Mouse (Mus musculus) cortical plate, adult 2 months (tissue): ENCODE measurements at regions not wholly inside any gene's neighbourhood (a gene's known extent, or its start where the extent isn't known, plus 50 kb on each side); places are given as distances from the start of the nearest gene placed in this dataset.

Source experiments
- H3K27ac ChIP-seq: fragments of 200-500 bp; 2 replicates; pipeline ENCODE4 v1.5.1; 2012; ENCODE audit warnings: low read length, control low read depth, inconsistent platforms; ENCODE audit not compliant: insufficient read depth
- H3K4me1 ChIP-seq: fragments of 200-500 bp; 2 replicates; pipeline ENCODE4 v1.6.1; 2011; ENCODE audit warnings: low read length; ENCODE audit not compliant: control insufficient read depth, insufficient read depth
- H3K4me3 ChIP-seq: fragments of 200-500 bp; 2 replicates; pipeline ENCODE4 v1.5.1; 2011; ENCODE audit warnings: mild to moderate bottlenecking, low read length, control low read depth; ENCODE audit not compliant: insufficient read depth
- CTCF ChIP-seq: fragments of 200-500 bp; IDR thresholded peaks from 2 replicates; pipeline ENCODE4 v1.5.1; 2011; ENCODE audit warnings: mild to moderate bottlenecking, control low read depth, low read length; ENCODE audit not compliant: insufficient read depth; ENCODE audit errors: extremely low read depth
- POLR2A ChIP-seq: fragments of 200-500 bp; IDR thresholded peaks from 2 replicates; pipeline ENCODE4 v1.6.1; 2011; ENCODE audit warnings: mild to moderate bottlenecking, low read length, control low read depth; ENCODE audit not compliant: insufficient read depth; ENCODE audit errors: extremely low read depth

DNA sequence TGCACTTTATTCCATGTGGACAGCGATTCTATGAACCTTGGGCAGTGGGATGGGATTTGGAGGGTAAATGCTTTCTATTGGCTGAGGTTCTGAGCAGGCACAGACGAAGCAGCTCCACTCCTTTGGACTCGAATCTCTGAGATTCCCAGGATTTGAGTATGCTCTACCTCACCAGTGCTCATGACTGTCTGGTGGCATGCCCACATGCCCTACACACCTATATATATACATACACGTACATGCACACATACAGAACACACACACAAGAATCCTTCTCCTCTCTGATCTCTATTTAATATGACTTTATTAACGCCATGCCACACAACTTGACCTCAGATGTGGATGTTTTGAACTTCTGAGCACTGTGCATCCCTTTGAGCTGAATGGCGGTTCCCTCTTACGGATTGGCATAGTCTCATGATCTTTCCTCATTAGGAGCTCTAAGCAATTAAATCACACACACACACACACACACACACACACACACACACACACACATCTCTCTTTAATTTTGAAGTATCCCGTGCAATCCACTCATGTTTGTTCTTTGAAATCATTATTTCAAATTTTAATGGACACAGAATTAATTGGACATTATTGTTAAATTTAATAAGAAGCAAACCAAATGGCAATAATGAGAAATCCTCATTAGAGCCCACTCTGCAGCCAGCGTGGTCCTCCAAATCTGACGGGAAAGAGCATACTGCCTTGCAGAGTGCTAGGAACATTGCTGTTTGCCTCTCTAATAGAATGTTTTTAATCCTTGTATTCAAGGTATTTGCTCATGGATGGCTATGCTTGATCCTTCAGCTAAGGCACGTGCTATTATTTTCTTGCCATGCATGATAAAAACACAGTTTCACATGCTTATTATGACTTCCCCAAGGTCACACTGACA lies 205.1 kb upstream of the Kirrel3 start:
- TF ChIP-seq POLR2A, result no peak
- no peak for TF ChIP-seq CTCF
- Histone ChIP-seq H3K27ac (no peak overlapping the region), H3K4me3 (no peak overlapping the region), H3K4me1 (no peaks in the 10 kb centered on the region)

- no peak overlapping the region for H3K4me3 ChIP-seq
- no peak for TF ChIP-seq POLR2A
- H3K4me1 ChIP-seq, result no peaks in the 10 kb centered on the region
- H3K27ac ChIP-seq, result no peak overlapping the region
These were observed 162.1 kb upstream of the Kirrel3 start for GRCm38 (mm10) chr9:34323571-34323970.

- H3K4me3 ChIP-seq, result no peak overlapping the region
- H3K4me1 ChIP-seq, result no peaks in the 10 kb centered on the region
- TF ChIP-seq CTCF (no peak), POLR2A (no peak)
- H3K27ac ChIP-seq, result no peak overlapping the region
These were observed 157.0 kb upstream of the Kirrel3 start for GRCm38 (mm10) chr9:34328723-34329122.

GRCm38 (mm10) chr9:34334112-34334511 lies 151.6 kb upstream of the Kirrel3 start:
- Histone ChIP-seq H3K4me3 (no peak overlapping the region), H3K27ac (no peak overlapping the region), H3K4me1 (no peaks in the 10 kb centered on the region)
- TF ChIP-seq POLR2A (no peak), CTCF (no peak)

GRCm38 (mm10) chr9:34334555-34335468 lies 150.9 kb upstream of the Kirrel3 start:
- Histone ChIP-seq H3K4me3 (no peak overlapping the region), H3K27ac (no peak overlapping the region), H3K4me1 (no peaks in the 10 kb centered on the region)
- TF ChIP-seq POLR2A, result no peak
- no peak for TF ChIP-seq CTCF

GRCm38 (mm10) chr9:34348442-34348841 lies 137.3 kb upstream of the Kirrel3 start:
- Histone ChIP-seq H3K4me3 (no peak overlapping the region), H3K4me1 (no peaks in the 10 kb centered on the region), H3K27ac (no peak overlapping the region)
- TF ChIP-seq CTCF (no peak), POLR2A (no peak)

DNA sequence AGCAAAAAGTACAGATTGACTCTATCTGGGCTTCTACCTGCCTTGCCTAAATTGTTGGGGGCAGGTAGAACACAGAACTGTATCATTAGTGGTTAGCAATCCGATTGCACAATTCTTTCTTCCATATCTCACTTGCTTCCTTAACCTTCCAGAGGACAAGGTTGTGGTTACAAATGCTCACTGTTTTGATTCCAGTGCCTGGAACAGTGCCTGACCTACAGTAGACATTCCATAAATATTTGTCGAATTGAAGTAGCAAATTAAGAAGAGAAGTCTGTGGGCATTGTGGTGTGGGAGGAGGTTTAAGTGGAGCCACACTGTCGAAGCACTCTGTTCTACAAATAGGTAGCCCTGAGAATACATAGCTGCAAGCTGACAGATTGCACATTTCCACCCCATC lies 135.7 kb upstream of the Kirrel3 start:
- Histone ChIP-seq H3K4me3 (no peak overlapping the region), H3K27ac (no peak overlapping the region), H3K4me1 (no peaks in the 10 kb centered on the region)
- TF ChIP-seq POLR2A (no peak), CTCF (no peak)

GRCm38 (mm10) chr9:34353744-34354143 lies 131.9 kb upstream of the Kirrel3 start:
- no peak overlapping the region for H3K4me3 ChIP-seq
- no peak overlapping the region for H3K27ac ChIP-seq
- TF ChIP-seq POLR2A, result no peak
- no peak for TF ChIP-seq CTCF
- H3K4me1 ChIP-seq, result no peaks in the 10 kb centered on the region

DNA sequence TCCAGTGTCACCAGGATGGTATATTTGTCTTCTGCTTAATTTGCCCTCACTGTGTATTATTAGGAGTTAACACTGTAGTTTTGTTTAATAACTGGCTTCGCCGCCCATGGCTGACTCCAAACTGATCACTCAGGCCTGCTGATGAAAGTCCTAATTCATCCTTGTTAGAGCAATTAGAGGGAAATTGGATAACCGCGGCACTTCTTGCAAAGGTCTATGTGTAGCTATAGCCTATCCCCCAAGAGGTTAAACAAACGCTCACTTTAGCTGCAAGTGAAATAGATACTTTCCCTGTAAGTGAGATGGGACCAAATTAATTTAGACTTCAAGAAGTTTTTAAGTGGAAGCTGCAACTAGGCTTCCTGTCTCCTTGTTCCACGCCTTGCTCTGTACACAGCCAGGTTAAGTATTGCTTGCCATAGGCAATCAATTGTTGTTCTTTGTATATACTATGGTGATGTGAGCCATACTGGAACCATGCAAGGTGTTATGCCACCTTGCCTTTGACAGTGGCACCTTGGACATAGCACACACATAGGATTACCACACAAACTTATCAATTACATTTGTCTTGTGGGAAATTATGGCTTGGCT lies 130.9 kb upstream of the Kirrel3 start:
- H3K4me1 ChIP-seq, result no peaks in the 10 kb centered on the region

More for the DNA sequence above, 130.9 kb upstream of the Kirrel3 start:
- TF ChIP-seq POLR2A (no peak), CTCF (no peak)
- H3K4me3 ChIP-seq, result no peak overlapping the region
- H3K27ac ChIP-seq, result no peak overlapping the region
